Mouse (Mus musculus) bone marrow, adult 2 months (tissue): ENCODE data around the gene Coa5. TPM values are rescaled to one million over a fixed set of nuclear protein-coding genes. Genes with fewer than 3 reads are reported as not detected.

Source experiments
- H3K27ac ChIP-seq: fragments of 200-500 bp; 2 replicates; pipeline ENCODE4 v1.5.1; 2012; ENCODE audit warnings: low read depth, mild to moderate bottlenecking, control low read depth, inconsistent platforms, low read length; ENCODE audit not compliant: control insufficient read depth, poor library complexity, insufficient read depth
- H3K4me1 ChIP-seq: fragments of 200-500 bp; 2 replicates; pipeline ENCODE4 v1.6.1; 2011; ENCODE audit warnings: low read length; ENCODE audit not compliant: control insufficient read depth, insufficient read depth
- H3K4me3 ChIP-seq: fragments of 200-500 bp; replicated peaks from 2 replicates; pipeline ENCODE3; 2011; ENCODE audit warnings: mild to moderate bottlenecking, low read depth, low read length, control low read depth; ENCODE audit not compliant: control insufficient read depth
- CTCF ChIP-seq: fragments of 200-500 bp; IDR thresholded peaks from 2 replicates; pipeline ENCODE4 v1.5.1; 2011; ENCODE audit warnings: low read length, control low read depth; ENCODE audit not compliant: control insufficient read depth, insufficient read depth
- POLR2A ChIP-seq: fragments of 200-500 bp; IDR thresholded peaks from 2 replicates; pipeline ENCODE4 v1.6.1; 2011; ENCODE audit warnings: low read depth, mild to moderate bottlenecking, control low read depth, low read length, borderline replicate concordance; ENCODE audit not compliant: control insufficient read depth
- WGBS: fragments of 180-500 bp; shearing (Covaris S2); methylation state at CpG from one replicate; pipeline ENCODE4 v1.1.7; 2018; 5-methylcytosine and 5-hydroxymethylcytosine counted together
- polyA plus RNA-seq: library from polyadenylated mRNA; stranded (reverse); fragments of >200 nt; gene quantifications from 2 replicates; pipeline ENCODE4 v1.2.4, GENCODE M21; 2011; ENCODE audit warnings: low replicate concordance; ENCODE audit not compliant: missing spikeins, insufficient read depth, insufficient read length

Gene Coa5
- polyA plus RNA-seq, 1 experiment, result 26.6 TPM

DNA sequence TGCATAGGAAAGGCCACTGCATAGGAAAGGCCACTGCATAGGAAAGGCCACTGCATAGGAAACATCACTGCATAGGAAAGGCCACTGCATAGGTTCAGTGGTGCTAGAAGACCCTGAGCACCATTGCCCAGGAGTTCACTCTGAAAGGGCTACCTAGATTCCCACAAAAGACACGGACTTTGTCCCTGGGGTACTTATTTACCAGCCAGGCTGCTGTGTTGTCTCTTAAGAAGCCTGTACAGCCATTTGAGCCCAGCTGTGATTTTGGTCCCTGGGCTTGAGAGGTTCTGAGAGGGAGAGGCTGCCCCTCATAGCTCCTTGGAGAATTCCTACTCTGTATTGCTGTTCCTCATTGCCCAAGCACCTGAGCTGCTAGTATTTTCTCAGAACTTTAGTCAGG lies 33.4 kb downstream of the Coa5 start:
- TF ChIP-seq CTCF (no peak), POLR2A (no peak)
- Histone ChIP-seq H3K4me1 (no peaks in the 10 kb centered on the region), H3K4me3 (no peak overlapping the region), H3K27ac (no peak overlapping the region)
- 77% methylated on average over 1 of the region's 1 CpGs for WGBS

DNA sequence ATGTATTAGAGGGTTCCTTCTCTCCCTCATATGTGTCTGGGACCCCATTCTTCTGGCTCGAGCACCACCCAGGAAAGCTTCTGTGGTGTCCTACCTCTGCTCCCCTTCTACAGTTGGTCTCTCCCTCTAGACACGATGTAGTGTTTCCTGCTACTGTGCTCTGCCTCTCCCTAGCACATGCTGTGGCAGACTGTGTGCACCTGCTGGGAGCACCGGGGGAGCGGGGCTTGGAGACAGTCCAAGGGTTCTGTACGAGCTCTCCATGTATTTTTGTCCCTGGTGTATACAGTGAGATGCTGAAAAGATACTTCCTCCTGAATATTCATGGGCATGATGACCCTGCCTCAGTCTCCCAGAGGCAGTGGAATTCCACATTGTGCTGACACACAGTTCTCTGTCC lies 36.7 kb downstream of the Coa5 start:
- TF ChIP-seq POLR2A (no peak), CTCF (no peak)
- Histone ChIP-seq H3K27ac (no peak overlapping the region), H3K4me3 (no peak overlapping the region), H3K4me1 (no peaks in the 10 kb centered on the region)
- WGBS, result 78% methylated on average over 5 of the region's 5 CpGs

DNA sequence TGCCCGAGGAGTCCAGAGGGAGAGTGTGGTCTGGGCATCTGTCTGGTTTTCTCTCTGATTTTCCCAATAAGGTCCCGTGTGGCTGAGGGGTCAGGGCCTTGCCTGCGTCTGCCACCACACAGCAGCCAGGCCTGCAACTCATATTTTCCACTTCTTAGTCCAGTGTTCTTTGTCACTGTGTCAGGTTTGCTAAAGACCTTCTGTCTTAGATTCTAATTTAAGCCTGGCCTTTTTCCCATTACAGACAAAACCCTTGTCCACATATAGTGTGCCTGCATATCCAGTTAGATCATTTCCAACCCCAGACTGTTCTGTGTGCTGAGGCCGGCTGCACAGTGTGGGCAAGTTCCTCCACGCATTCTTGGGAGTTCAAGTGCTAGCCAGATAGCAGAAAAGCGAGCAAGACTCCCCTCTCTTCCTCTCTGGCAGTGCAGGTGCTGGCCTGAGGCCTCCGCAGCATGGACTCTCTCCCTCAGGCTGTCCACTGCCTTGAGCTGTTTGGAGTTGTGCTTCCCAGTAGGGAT lies 43.4 kb downstream of the Coa5 start:
- TF ChIP-seq CTCF, result no peak
- no peak for TF ChIP-seq POLR2A
- H3K4me1 ChIP-seq, result no peaks in the 10 kb centered on the region; the same call in 1 of the 2 replicates
- 75% methylated on average over 7 of the region's 7 CpGs for WGBS
- no peak overlapping the region for H3K27ac ChIP-seq
- H3K4me3 ChIP-seq, result no peak overlapping the region

DNA sequence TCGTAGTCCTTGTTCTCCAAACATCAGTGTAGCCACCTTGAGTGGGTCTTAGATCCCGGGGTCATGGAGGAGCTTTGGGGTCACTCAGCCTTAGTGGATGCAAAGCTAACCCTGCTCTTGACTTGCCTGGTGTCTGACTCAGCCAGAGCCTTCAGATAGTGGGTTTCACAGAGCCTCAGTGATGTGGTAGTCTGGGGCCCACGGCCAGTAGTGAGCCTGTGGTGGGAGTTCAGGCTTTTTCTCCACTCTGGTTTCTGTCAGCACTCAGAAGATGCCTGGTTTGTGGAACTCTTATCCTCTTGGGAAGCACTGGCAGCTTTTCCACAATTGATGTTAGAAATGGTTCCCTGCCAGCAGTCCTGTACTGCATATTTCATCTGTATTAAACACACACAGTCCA lies 45.6 kb downstream of the Coa5 start:
- TF ChIP-seq POLR2A, result no peak
- H3K27ac ChIP-seq, result no peak overlapping the region
- no peaks in the 10 kb centered on the region; the same call in 1 of the 2 replicates for H3K4me1 ChIP-seq
- H3K4me3 ChIP-seq, result no peak overlapping the region
- WGBS, result 66% methylated on average over 3 of the region's 3 CpGs

DNA sequence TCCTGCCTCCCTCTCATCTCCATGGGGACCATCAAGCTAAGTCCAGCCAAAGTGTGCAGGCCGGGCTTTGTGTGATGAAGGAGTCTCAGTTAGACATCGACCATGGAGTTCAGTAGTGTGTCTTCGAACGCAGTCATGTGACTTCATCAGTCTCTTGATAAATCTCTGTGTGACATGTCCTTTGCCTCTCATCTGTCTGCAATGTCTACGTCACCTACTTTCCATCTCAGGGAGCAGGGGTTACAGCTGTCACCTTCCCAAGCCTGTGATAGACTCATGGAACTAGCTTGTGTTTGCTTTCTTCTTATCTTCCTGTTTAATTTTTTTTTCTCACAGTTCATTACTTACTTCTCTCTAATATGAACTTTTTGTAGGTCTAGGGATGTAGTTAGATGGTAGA lies 49.0 kb downstream of the Coa5 start:
- H3K4me3 ChIP-seq, result no peak overlapping the region
- TF ChIP-seq CTCF, result no peak
- 89% methylated on average over 5 of the region's 5 CpGs for WGBS
- no peaks in the 10 kb centered on the region; the same call in 1 of the 2 replicates for H3K4me1 ChIP-seq
- H3K27ac ChIP-seq, result no peak overlapping the region

DNA sequence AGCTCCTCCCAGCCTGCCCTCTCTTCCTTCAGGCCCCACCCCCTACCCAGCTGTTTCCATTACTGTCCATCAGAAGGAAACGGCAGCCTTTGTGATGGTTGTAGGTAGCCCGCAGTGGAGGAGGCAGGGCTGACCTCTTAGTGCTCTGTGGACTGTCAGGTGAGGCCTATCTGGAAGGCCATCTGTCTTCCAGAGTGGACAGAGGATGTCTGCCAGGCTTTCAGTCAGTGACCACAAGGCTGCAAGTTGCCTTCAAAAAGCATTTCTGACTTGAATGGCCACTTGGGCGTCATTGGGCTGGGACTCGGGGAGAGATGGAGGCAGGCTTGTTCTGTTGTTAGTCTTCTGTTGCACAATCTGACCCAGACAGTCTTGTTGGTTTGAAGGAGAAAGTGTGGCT lies 50.4 kb downstream of the Coa5 start:
- no peak overlapping the region for H3K4me3 ChIP-seq
- no peaks in the 10 kb centered on the region for H3K4me1 ChIP-seq
- no peak overlapping the region for H3K27ac ChIP-seq
- no peak for TF ChIP-seq CTCF
- WGBS, result 73% methylated on average over 4 of the region's 4 CpGs

DNA sequence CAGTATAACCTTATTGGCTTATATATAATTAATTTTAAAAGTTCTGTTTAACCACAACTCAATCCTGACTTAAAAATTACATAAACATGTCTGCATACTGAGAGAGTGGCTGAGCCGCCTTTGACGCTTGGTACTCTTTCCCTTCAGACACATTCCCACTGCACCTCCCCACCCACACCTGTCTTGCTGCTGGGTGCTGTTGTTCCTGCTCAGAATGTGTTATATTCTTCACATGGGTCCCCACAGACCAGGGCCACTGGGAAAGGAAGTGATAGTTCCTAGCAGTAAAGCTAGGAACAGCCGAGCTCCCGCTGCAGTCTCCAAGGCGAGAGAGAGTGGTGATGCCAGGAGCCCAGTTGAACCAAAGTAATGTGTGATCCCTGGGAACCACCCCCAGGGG lies 51.8 kb downstream of the Coa5 start:
- WGBS, result 89% methylated on average over 5 of the region's 5 CpGs
- TF ChIP-seq CTCF (no peak), POLR2A (no peak)
- no peak overlapping the region for H3K4me3 ChIP-seq
- no peak overlapping the region for H3K27ac ChIP-seq
- no peaks in the 10 kb centered on the region for H3K4me1 ChIP-seq

DNA sequence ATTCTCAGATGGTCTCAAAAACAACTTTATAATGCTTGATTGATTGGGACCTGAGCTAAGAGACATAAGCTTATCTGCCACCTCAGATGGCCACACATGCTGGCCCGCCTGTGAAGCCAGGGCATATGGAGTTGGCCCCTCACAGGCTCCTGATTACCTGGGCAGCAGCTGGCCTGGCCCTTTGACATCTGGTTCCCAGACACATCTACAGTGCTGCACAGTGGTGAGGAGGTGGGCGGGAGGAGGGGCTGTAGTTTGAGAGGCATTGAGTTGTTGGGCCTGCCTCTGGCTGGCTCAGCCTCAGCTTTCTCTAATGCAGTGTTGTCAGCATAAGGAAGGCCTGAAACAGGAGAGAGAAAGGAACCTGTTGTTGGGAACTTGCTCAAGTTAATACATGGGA lies 53.2 kb downstream of the Coa5 start:
- no peak overlapping the region for H3K4me3 ChIP-seq
- 65% methylated on average over 2 of the region's 2 CpGs for WGBS

DNA sequence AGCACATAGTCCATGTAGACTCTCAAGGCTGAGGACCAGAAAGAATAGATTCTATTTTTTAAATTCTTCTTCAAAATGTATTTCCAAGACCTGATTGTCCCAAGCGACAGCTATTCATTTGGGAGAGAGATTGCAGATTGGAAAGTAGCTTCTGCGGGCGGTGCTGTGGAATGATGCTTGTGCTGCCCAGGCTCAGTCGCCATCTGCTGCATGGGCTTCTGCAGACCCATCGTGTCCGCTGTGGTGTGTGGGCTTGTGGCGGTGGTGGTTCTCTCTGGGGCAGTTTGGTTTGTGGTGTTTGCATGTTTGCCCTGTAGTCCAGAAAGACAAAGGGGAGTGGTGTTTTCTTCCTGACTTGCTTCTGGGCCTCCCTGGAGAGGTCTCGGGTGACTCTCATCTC lies 53.7 kb downstream of the Coa5 start:
- no peaks in the 10 kb centered on the region for H3K4me1 ChIP-seq
- no peak overlapping the region for H3K4me3 ChIP-seq
- 86% methylated on average over 8 of the region's 8 CpGs for WGBS
- TF ChIP-seq CTCF (no peak), POLR2A (no peak)
- no peak overlapping the region for H3K27ac ChIP-seq

More for the DNA sequence above, 53.2 kb downstream of the Coa5 start:
- TF ChIP-seq POLR2A (no peak), CTCF (no peak)
- H3K27ac ChIP-seq, result no peak overlapping the region
- no peaks in the 10 kb centered on the region for H3K4me1 ChIP-seq
